Mouse (Mus musculus): ENCODE data around the gene Unc119b.

GRCm38 (mm10) chr5:115147388-115147787, 12.6 kb upstream of the Unc119b start:
- TF ChIP-seq POLR2A (IDR thresholded peaks at IDR 0.05; ENCODE audit: low read depth, low read length) = no peak
- TF ChIP-seq CTCF (conservative IDR thresholded peaks at IDR 0.05; ENCODE audit: insufficient read depth, insufficient read length, low read depth, low read length) = no peak

Measured in kidney, adult 2 months (tissue).